Mouse (Mus musculus) heart, embryonic 15.5 days (tissue): Measurements from ENCODE around the gene Rpgrip1. TPM values are rescaled to one million over a fixed set of nuclear protein-coding genes. Genes with fewer than 3 reads are reported as not detected.

Source experiments
- ATAC-seq: fragments of 200-750 bp; cut with Nextera tagmentation; replicated peaks from 2 replicates; pipeline ENCODE4 v1.8.0; 2017; ENCODE audit warnings: low read depth, moderate TSS enrichment; ENCODE audit not compliant: insufficient number of reproducible peaks, insufficient read depth, low FRiP score
- H3K27ac ChIP-seq: fragments of 300-500 bp; sonication (generic); 2 replicates; pipeline ENCODE4 v1.5.1; 2015; ENCODE audit warnings: mild to moderate bottlenecking, inconsistent platforms
- H3K27me3 ChIP-seq: fragments of 300-500 bp; sonication (generic); 2 replicates; pipeline ENCODE4 v1.6.1; 2015; ENCODE audit warnings: inconsistent platforms
- H3K36me3 ChIP-seq: fragments of 300-500 bp; sonication (generic); 2 replicates; pipeline ENCODE4 v1.6.1; 2015; ENCODE audit warnings: mild to moderate bottlenecking, inconsistent platforms
- H3K4me1 ChIP-seq: fragments of 300-500 bp; sonication (generic); replicated peaks from 2 replicates; pipeline ENCODE4 v1.6.1; 2015; ENCODE audit warnings: inconsistent platforms
- H3K4me2 ChIP-seq: fragments of 300-500 bp; sonication (generic); 2 replicates; pipeline ENCODE4 v1.6.1; 2015; ENCODE audit warnings: inconsistent platforms, mild to moderate bottlenecking, moderate library complexity
- H3K4me3 ChIP-seq: fragments of 300-500 bp; sonication (generic); 2 replicates; pipeline ENCODE4 v1.5.1; 2015; ENCODE audit warnings: mild to moderate bottlenecking, inconsistent platforms
- H3K9ac ChIP-seq: fragments of 300-500 bp; sonication (generic); 2 replicates; pipeline ENCODE4 v1.6.1; 2015; ENCODE audit warnings: mild to moderate bottlenecking, inconsistent platforms
- H3K9me3 ChIP-seq: fragments of 300-500 bp; sonication (generic); replicated peaks from 2 replicates; pipeline ENCODE4 v1.6.1; 2016; ENCODE audit warnings: inconsistent platforms
- WGBS: fragments of 180-500 bp; shearing (Covaris S2); methylation state at CpG from one replicate; pipeline ENCODE4 v1.1.7; 2015; ENCODE audit warnings: mixed read lengths; 5-methylcytosine and 5-hydroxymethylcytosine counted together
- polyA plus RNA-seq: library from polyadenylated mRNA; unstranded; fragments of >200 nt; fragmentation: Nextera tagmentation; extraction: Ambion mirVana; gene quantifications from 2 replicates; pipeline ENCODE4 v1.2.1, GENCODE M21; 2015

The Rpgrip1 gene
- polyA plus RNA-seq, 1 experiment from 2014 or later = 27.8 TPM

- Histone ChIP-seq H3K9me3 (no peaks in the 10 kb centered on the region), H3K36me3 (no peaks in the 10 kb centered on the region), H3K4me3 (no peak overlapping the region), H3K27me3 (no peaks in the 10 kb centered on the region), H3K27ac (no peak overlapping the region), H3K4me1 (no peaks in the 10 kb centered on the region), H3K4me2 (no peak overlapping the region), H3K9ac (no peak overlapping the region)
- 47% methylated on average over 3 of the region's 3 CpGs for WGBS
- no peak for ATAC-seq
Measured at GRCm38 (mm10) chr14:52152613-52153012, 42.1 kb downstream of the Rpgrip1 start.

- Histone ChIP-seq H3K27ac (no peak overlapping the region), H3K36me3 (peaks cover 17% of the 10 kb centered on the region), H3K4me2 (no peak overlapping the region), H3K9me3 (no peaks in the 10 kb centered on the region), H3K9ac (no peak overlapping the region), H3K4me3 (no peak overlapping the region), H3K4me1 (no peaks in the 10 kb centered on the region), H3K27me3 (no peaks in the 10 kb centered on the region)
- 87% methylated on average over 2 of the region's 2 CpGs for WGBS
- no peak for ATAC-seq
Measured at GRCm38 (mm10) chr14:52155008-52155407, 44.5 kb downstream of the Rpgrip1 start.

GRCm38 (mm10) chr14:52160911-52161310 is 50.4 kb downstream of the Rpgrip1 start:
- no peak overlapping the region for H3K9ac ChIP-seq
- H3K27ac ChIP-seq = no peak overlapping the region
- H3K4me1 ChIP-seq = no peaks in the 10 kb centered on the region
- H3K9me3 ChIP-seq = no peaks in the 10 kb centered on the region
- H3K4me2 ChIP-seq = no peak overlapping the region
- no peak overlapping the region for H3K4me3 ChIP-seq
- ATAC-seq = no peak
- no peaks in the 10 kb centered on the region for H3K27me3 ChIP-seq
- 71% methylated on average over 6 of the region's 6 CpGs for WGBS
- peaks cover 71% of the 10 kb centered on the region for H3K36me3 ChIP-seq

GRCm38 (mm10) chr14:52166571-52166970 is 56.1 kb downstream of the Rpgrip1 start:
- Histone ChIP-seq H3K9me3 (no peaks in the 10 kb centered on the region), H3K4me1 (no peaks in the 10 kb centered on the region), H3K27me3 (no peaks in the 10 kb centered on the region), H3K9ac (no peak overlapping the region), H3K4me2 (no peak overlapping the region), H3K4me3 (no peak overlapping the region), H3K27ac (no peak overlapping the region), H3K36me3 (peaks cover 66% of the 10 kb centered on the region)
- no peak for ATAC-seq
- 79% methylated on average over 2 of the region's 2 CpGs for WGBS

GRCm38 (mm10) chr14:52188788-52189187 is 78.3 kb downstream of the Rpgrip1 start:
- Histone ChIP-seq H3K27me3 (no peaks in the 10 kb centered on the region), H3K36me3 (peaks cover 5% of the 10 kb centered on the region; the same call in 1 of the 2 replicates), H3K9ac (no peak overlapping the region), H3K4me3 (no peak overlapping the region), H3K4me1 (peaks cover 3% of the 10 kb centered on the region; the same call in 1 of the 2 replicates), H3K4me2 (no peak overlapping the region), H3K9me3 (no peaks in the 10 kb centered on the region), H3K27ac (no peak overlapping the region)
- WGBS = 81% methylated on average over 1 of the region's 1 CpGs
- ATAC-seq = no peak

- H3K9ac ChIP-seq = no peak overlapping the region
- ATAC-seq = no peak
- WGBS = 74% methylated on average over 2 of the region's 2 CpGs
Measured at GRCm38 (mm10) chr14:52189519-52189918, 79.0 kb downstream of the Rpgrip1 start.

GRCm38 (mm10) chr14:52190740-52191359 is 80.3 kb downstream of the Rpgrip1 start:
- Histone ChIP-seq H3K4me1 (peaks cover 12% of the 10 kb centered on the region), H3K36me3 (peaks cover 5% of the 10 kb centered on the region; the same call in 1 of the 2 replicates), H3K9me3 (no peaks in the 10 kb centered on the region), H3K4me2 (no peak overlapping the region), H3K27me3 (no peaks in the 10 kb centered on the region), H3K9ac (no peak overlapping the region), H3K27ac (no peak overlapping the region), H3K4me3 (no peak overlapping the region)
- no peak for ATAC-seq

More at GRCm38 (mm10) chr14:52189519-52189918, 79.0 kb downstream of the Rpgrip1 start:
- H3K27me3 ChIP-seq = no peaks in the 10 kb centered on the region
- H3K4me3 ChIP-seq = no peak overlapping the region
- no peaks in the 10 kb centered on the region for H3K9me3 ChIP-seq
- H3K4me2 ChIP-seq = no peak overlapping the region
- H3K27ac ChIP-seq = no peak overlapping the region
- peaks cover 5% of the 10 kb centered on the region; the same call in 1 of the 2 replicates for H3K36me3 ChIP-seq
- H3K4me1 ChIP-seq = peaks cover 3% of the 10 kb centered on the region; the same call in 1 of the 2 replicates

GRCm38 (mm10) chr14:52195691-52196090 is 85.2 kb downstream of the Rpgrip1 start:
- H3K4me1 ChIP-seq = peaks cover 18% of the 10 kb centered on the region
- WGBS = 14% methylated on average over 3 of the region's 3 CpGs

GRCm38 (mm10) chr14:52196230-52197155 is 86.0 kb downstream of the Rpgrip1 start:
- under 1% methylated on average over 57 of the region's 59 CpGs for WGBS
- ATAC-seq = peak; percentile 59
- peak overlapping the region; percentile 98 for H3K4me3 ChIP-seq
- peak overlapping the region; percentile 99 for H3K9ac ChIP-seq
- peaks cover 18% of the 10 kb centered on the region for H3K4me1 ChIP-seq
- peak overlapping the region; percentile 81 for H3K4me2 ChIP-seq
- no peaks in the 10 kb centered on the region for H3K27me3 ChIP-seq
- peak overlapping the region; percentile 94 for H3K27ac ChIP-seq
- H3K9me3 ChIP-seq = no peaks in the 10 kb centered on the region
- peaks cover 29% of the 10 kb centered on the region for H3K36me3 ChIP-seq

More at GRCm38 (mm10) chr14:52195691-52196090, 85.2 kb downstream of the Rpgrip1 start:
- Histone ChIP-seq H3K9me3 (no peaks in the 10 kb centered on the region), H3K4me3 (peak overlapping the region; percentile 98), H3K9ac (no peak overlapping the region), H3K27me3 (no peaks in the 10 kb centered on the region), H3K36me3 (peaks cover 22% of the 10 kb centered on the region), H3K27ac (no peak overlapping the region), H3K4me2 (peak overlapping the region; percentile 81)
- ATAC-seq = no peak

GRCm38 (mm10) chr14:52197156-52197878 is 86.8 kb downstream of the Rpgrip1 start, which contains the start of gene Supt16:
TSS of gene Supt16 (minus strand) at chr14:52197416.
- ATAC-seq = peak; percentile 90
- peak within 1 kb of the TSS; percentile 99 for H3K9ac ChIP-seq
- H3K9me3 ChIP-seq = no peaks in the 10 kb centered on the region
- peak within 1 kb of the TSS; percentile 81 for H3K4me2 ChIP-seq
- under 1% methylated on average over 59 of the region's 59 CpGs for WGBS
- H3K36me3 ChIP-seq = peaks cover 31% of the 10 kb centered on the region
- peaks cover 18% of the 10 kb centered on the region for H3K4me1 ChIP-seq
- peak within 1 kb of the TSS; percentile 94 for H3K27ac ChIP-seq
- H3K4me3 ChIP-seq = peak within 1 kb of the TSS; percentile 98
- H3K27me3 ChIP-seq = no peaks in the 10 kb centered on the region

GRCm38 (mm10) chr14:52198141-52198540 is 87.6 kb downstream of the Rpgrip1 start:
- no peak for ATAC-seq
- 34% methylated on average over 3 of the region's 3 CpGs for WGBS

More at GRCm38 (mm10) chr14:52198141-52198540, 87.6 kb downstream of the Rpgrip1 start:
- no peaks in the 10 kb centered on the region for H3K27me3 ChIP-seq
- peak overlapping the region; percentile 81 for H3K4me2 ChIP-seq
- H3K4me1 ChIP-seq = peaks cover 18% of the 10 kb centered on the region
- 0 out of 2 replicates have a peak overlapping the region, but pooled peaks have one; percentile 8 for H3K27ac ChIP-seq
- peak overlapping the region; percentile 98 for H3K4me3 ChIP-seq
- H3K9ac ChIP-seq = peak overlapping the region; percentile 30; the same call in 1 of the 2 replicates
- H3K36me3 ChIP-seq = peaks cover 37% of the 10 kb centered on the region
- H3K9me3 ChIP-seq = no peaks in the 10 kb centered on the region
